Mouse (Mus musculus): ENCODE data around the gene Ciita. TPM values are rescaled to one million over a fixed set of nuclear protein-coding genes. Genes with fewer than 3 reads are reported as not detected.

Gene Ciita
- total and polyA plus RNA-seq, 2 experiments from 2014 or later = 0.10 TPM; not detected in 1

DNA sequence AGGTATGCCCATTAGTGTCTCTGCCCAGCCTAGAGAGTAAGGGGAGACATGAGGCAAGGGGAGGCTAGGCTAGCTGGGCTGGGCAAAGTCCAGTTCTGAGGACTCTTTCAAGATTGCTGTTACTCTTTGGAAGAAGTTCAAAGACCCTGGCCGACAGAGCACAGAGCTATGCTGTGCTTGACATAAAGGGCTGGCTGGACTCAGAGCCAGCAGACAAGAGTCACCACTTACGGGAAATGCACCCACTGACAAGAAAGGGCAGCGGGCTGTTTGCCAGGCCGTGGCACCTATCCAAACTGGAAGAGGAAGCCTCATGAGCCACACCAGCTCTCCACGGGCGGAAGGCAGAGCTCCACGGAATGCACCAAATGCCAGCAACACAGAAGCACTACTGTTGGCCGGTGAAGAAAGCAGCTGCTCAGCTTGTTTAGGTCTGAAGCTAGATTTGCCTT is 27.4 kb upstream of the Ciita start:
- ATAC-seq (peak; percentile 92), DNase-seq (peak; percentile 78)
- H3K27me3 ChIP-seq (ENCODE audit: insufficient read depth, low read length) = no peaks in the 10 kb centered on the region
- H3K4me3 ChIP-seq (ENCODE audit: low read depth, low read length) = no peak overlapping the region
- H3K9me3 ChIP-seq (ENCODE audit: low read length) = no peaks in the 10 kb centered on the region
- TF ChIP-seq CTCF (IDR thresholded peaks at IDR 0.05; ENCODE audit: low read depth) = no peak
- peaks cover 4% of the 10 kb centered on the region; the same call in 1 of the 2 replicates for H3K4me1 ChIP-seq (ENCODE audit: insufficient read depth)
- H3K27ac ChIP-seq (ENCODE audit: low read depth, low read length) = no peak overlapping the region
- no peak overlapping the region for H3K4me2 ChIP-seq (ENCODE audit: low read depth)
- no peaks in the 10 kb centered on the region for H3K36me3 ChIP-seq (ENCODE audit: insufficient read depth)
- no peak overlapping the region for H3K9ac ChIP-seq
- WGBS = 46% methylated on average over 8 of the region's 8 CpGs

- no peak overlapping the region for H3K27ac ChIP-seq (ENCODE audit: low read depth, low read length)
- H3K4me2 ChIP-seq (ENCODE audit: low read depth) = no peak overlapping the region
- no peak overlapping the region for H3K9ac ChIP-seq
- TF ChIP-seq CTCF (IDR thresholded peaks at IDR 0.05; ENCODE audit: low read depth) = no peak
- no peaks in the 10 kb centered on the region for H3K36me3 ChIP-seq (ENCODE audit: insufficient read depth)
- DNase-seq = no peak
- H3K4me1 ChIP-seq (ENCODE audit: insufficient read depth) = no peaks in the 10 kb centered on the region
- H3K9me3 ChIP-seq (ENCODE audit: low read length) = no peaks in the 10 kb centered on the region
- ATAC-seq = no peak
- no peak overlapping the region for H3K4me3 ChIP-seq (ENCODE audit: low read depth, low read length)
- no peaks in the 10 kb centered on the region for H3K27me3 ChIP-seq (ENCODE audit: insufficient read depth, low read length)
- WGBS = 85% methylated on average over 6 of the region's 6 CpGs
These were observed 25.8 kb upstream of the Ciita start for GRCm38 (mm10) chr16:10453872-10454582.

DNA sequence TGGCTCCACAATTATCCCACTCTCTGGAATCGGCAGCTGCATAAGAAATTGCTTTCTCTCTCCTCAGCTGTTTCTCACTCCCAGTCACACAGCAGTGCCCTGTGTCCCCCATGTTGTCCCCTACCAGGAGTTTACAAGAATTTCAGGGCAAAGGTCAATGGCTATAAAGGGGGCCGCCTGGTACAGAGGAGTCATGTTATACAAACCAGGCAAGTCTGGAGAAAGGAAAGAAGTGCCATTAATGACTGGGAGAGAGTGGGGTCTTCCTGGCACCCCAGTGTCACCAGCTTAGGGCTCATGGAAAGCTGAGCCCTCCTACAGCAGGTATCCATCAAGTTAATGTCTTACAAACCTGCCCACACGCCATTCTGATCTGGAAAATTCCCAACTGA is 25.3 kb upstream of the Ciita start:
- no peak for DNase-seq
- WGBS = 76% methylated on average over 3 of the region's 3 CpGs
- Histone ChIP-seq H3K27me3 (ENCODE audit: insufficient read depth, low read length) (no peaks in the 10 kb centered on the region), H3K4me3 (ENCODE audit: low read depth, low read length) (no peak overlapping the region), H3K9me3 (ENCODE audit: low read length) (no peaks in the 10 kb centered on the region), H3K9ac (no peak overlapping the region), H3K4me1 (ENCODE audit: insufficient read depth) (no peaks in the 10 kb centered on the region), H3K4me2 (ENCODE audit: low read depth) (no peak overlapping the region), H3K36me3 (ENCODE audit: insufficient read depth) (no peaks in the 10 kb centered on the region), H3K27ac (ENCODE audit: low read depth, low read length) (no peak overlapping the region)
- TF ChIP-seq CTCF (IDR thresholded peaks at IDR 0.05; ENCODE audit: low read depth) = no peak
- ATAC-seq = no peak

DNA sequence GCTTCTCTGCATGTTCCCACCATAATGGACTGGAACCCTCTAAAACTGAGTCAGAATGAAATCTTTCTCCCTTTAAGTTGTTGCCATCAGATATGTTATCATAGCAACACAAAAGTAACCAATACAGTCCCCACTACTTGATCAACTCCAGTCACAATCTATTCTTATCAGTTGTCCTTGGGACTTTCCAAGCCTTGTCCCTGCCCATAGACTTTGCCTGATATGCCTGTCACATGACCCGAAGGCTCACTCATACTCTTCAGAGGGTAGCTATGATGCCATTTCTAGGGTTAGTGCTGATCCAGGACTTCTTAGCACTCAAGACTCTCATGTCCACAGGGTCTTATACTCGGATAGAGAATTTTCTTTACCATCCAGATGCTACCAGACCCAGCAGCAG is 19.7 kb upstream of the Ciita start:
- DNase-seq = no peak
- Histone ChIP-seq H3K4me3 (ENCODE audit: low read depth, low read length) (no peak overlapping the region), H3K9me3 (ENCODE audit: low read length) (no peaks in the 10 kb centered on the region), H3K9ac (no peak overlapping the region), H3K36me3 (ENCODE audit: insufficient read depth) (no peaks in the 10 kb centered on the region), H3K27me3 (ENCODE audit: insufficient read depth, low read length) (no peaks in the 10 kb centered on the region), H3K4me1 (ENCODE audit: insufficient read depth) (no peaks in the 10 kb centered on the region), H3K4me2 (ENCODE audit: low read depth) (no peak overlapping the region), H3K27ac (ENCODE audit: low read depth, low read length) (no peak overlapping the region)
- 80% methylated on average over 2 of the region's 2 CpGs for WGBS
- no peak for ATAC-seq
- TF ChIP-seq CTCF (IDR thresholded peaks at IDR 0.05; ENCODE audit: low read depth) = no peak

DNA sequence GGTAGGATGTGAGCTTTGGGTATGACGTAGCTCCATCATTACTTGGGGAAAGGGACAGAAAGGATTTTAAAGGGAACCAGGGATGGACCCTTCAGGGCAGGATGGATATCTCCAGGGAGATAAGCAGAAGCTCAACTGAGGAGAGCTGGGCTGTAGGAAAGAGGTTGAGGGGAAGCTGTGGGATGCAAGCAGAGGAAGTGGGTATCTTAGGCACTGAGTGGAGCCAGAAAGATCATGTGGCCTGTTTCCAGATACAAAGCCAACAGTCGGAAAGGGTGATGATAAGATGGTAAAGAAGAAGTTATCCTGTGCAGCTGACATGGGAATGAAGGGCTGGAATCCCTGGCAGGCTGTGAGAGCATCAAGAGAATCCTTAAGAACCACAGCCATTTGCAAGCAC is 18.7 kb upstream of the Ciita start:
- TF ChIP-seq CTCF (IDR thresholded peaks at IDR 0.05; ENCODE audit: low read depth) = no peak
- ATAC-seq = no peak
- no peak overlapping the region for H3K4me3 ChIP-seq (ENCODE audit: low read depth, low read length)

DNA sequence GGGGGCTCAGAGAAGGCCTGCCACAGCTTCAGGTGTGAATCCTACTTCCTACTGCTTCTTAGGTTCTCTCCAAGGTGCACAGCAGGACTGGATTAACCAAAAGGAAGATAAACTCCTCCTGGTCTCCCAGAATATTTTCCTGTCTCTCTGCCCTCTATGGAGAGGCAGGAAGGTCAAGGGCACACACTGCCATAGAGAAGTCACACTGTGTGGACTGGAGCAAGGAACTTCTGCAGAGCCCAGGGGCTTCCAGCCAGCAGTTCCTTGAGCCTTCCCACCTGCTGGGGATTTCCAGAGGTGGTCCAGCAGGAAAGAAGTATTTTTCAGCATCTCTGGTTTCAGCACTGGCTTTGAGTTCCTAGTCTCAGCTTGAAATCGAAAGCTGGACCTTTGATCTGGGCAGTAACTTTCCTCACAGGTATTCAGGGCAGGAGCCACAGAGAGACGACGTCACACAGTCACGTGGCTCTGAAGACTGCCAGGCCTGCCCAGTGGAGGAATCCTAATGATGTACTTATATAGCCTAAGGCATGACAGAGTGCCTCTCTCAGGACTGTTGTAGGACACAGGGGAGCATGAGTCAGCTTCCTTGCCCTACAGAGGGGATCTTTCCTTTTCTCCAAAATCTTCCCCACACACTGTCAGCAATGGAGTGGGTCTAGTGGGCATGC is 14.7 kb upstream of the Ciita start:
- H3K27ac ChIP-seq (ENCODE audit: low read depth, low read length) = no peak overlapping the region
- DNase-seq (no peak), ATAC-seq (no peak)
- 24% methylated on average over 4 of the region's 4 CpGs for WGBS
- no peaks in the 10 kb centered on the region for H3K9me3 ChIP-seq (ENCODE audit: low read length)
- H3K36me3 ChIP-seq (ENCODE audit: insufficient read depth) = no peaks in the 10 kb centered on the region
- TF ChIP-seq CTCF (IDR thresholded peaks at IDR 0.05; ENCODE audit: low read depth) = no peak
- H3K4me2 ChIP-seq (ENCODE audit: low read depth) = no peak overlapping the region
- no peaks in the 10 kb centered on the region for H3K4me1 ChIP-seq (ENCODE audit: insufficient read depth)
- H3K4me3 ChIP-seq (ENCODE audit: low read depth, low read length) = no peak overlapping the region
- no peak overlapping the region for H3K9ac ChIP-seq
- no peaks in the 10 kb centered on the region for H3K27me3 ChIP-seq (ENCODE audit: insufficient read depth, low read length)

More for the DNA sequence above, 18.7 kb upstream of the Ciita start:
- Histone ChIP-seq H3K36me3 (ENCODE audit: insufficient read depth) (no peaks in the 10 kb centered on the region), H3K27ac (ENCODE audit: low read depth, low read length) (no peak overlapping the region), H3K9me3 (ENCODE audit: low read length) (no peaks in the 10 kb centered on the region), H3K4me1 (ENCODE audit: insufficient read depth) (no peaks in the 10 kb centered on the region), H3K9ac (no peak overlapping the region), H3K4me2 (ENCODE audit: low read depth) (no peak overlapping the region), H3K27me3 (ENCODE audit: insufficient read depth, low read length) (no peaks in the 10 kb centered on the region)
- DNase-seq = no peak
- WGBS = 84% methylated on average over 2 of the region's 2 CpGs

GRCm38 (mm10) chr16:10467391-10468107 is 12.3 kb upstream of the Ciita start:
- DNase-seq = no peak
- no peaks in the 10 kb centered on the region for H3K36me3 ChIP-seq (ENCODE audit: insufficient read depth)
- H3K9ac ChIP-seq = no peak overlapping the region
- H3K9me3 ChIP-seq (ENCODE audit: low read length) = no peaks in the 10 kb centered on the region
- WGBS = 24% methylated on average over 11 of the region's 11 CpGs
- H3K4me2 ChIP-seq (ENCODE audit: low read depth) = no peak overlapping the region
- H3K27ac ChIP-seq (ENCODE audit: low read depth, low read length) = no peak overlapping the region
- H3K4me1 ChIP-seq (ENCODE audit: insufficient read depth) = no peaks in the 10 kb centered on the region
- H3K27me3 ChIP-seq (ENCODE audit: insufficient read depth, low read length) = no peaks in the 10 kb centered on the region
- no peak for TF ChIP-seq CTCF (IDR thresholded peaks at IDR 0.05; ENCODE audit: low read depth)
- H3K4me3 ChIP-seq (ENCODE audit: low read depth, low read length) = no peak overlapping the region
- no peak for ATAC-seq
